Mouse (Mus musculus): ENCODE data around the gene Adam15. TPM values are rescaled to one million over a fixed set of nuclear protein-coding genes. Genes with fewer than 3 reads are reported as not detected.

The Adam15 gene
- polyA plus RNA-seq, 1 experiment from 2014 or later = 9.5 TPM

DNA sequence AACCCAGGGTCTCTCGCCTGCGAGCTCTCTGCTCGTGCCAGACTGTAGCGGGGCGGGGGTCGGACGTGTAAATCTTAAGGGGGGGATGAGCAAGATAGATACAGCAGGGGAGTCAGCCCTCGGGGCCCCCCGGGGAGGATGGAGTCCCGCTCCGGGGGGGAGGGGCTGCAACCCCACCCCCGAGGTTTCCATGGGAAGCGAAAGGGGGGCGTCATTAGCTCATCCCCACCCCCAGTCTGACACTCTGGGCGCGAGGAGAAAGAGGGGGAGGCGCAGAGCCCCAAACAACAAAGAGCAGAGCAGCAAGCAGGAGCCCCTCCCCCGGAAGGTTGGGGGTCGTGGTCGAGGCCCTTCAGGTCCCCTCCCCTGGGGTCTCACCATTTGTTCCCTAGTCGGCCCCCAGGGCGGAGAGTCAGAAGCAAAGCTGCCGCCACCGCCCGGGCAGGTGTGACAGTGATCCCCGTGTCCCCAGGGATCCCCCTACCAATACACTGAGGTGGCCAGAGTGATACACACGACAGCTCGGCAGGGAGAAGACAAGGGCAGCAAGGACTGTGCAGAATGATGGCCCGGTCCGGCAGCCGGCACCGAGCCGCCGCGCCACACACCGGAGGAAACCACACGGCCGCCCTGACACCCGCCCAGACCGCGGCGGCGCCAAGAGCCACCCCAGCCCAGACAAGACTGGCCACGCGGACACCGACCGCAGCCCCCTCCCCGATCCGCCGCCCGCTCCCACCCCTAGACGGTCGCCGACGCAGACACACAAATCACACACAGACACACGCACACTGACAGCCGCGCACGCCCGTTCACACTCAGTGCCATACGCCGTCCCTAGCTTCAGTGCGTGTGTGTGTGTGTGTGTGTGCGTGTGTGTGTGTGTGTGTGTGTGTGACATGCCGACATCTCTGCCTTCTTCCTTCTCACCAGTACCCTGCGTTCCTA lies 28.3 kb downstream of the Adam15 start:
- 3% methylated on average over 65 of the region's 66 CpGs for WGBS (ENCODE audit: insufficient replicate concordance)
- DNase-seq = no peak
- Histone ChIP-seq H3K27me3 (peaks cover 96% of the 10 kb centered on the region), H3K4me2 (peak overlapping the region; percentile 66), H3K27ac (no peak overlapping the region), H3K4me1 (replicated peaks) (peaks cover 44% of the 10 kb centered on the region), H3K4me3 (replicated peaks) (peak overlapping the region; percentile 47), H3K9ac (no peak overlapping the region), H3K36me3 (no peaks in the 10 kb centered on the region), H3K9me3 (replicated peaks) (no peaks in the 10 kb centered on the region)
- no peak for ATAC-seq (ENCODE audit: low read depth)

DNA sequence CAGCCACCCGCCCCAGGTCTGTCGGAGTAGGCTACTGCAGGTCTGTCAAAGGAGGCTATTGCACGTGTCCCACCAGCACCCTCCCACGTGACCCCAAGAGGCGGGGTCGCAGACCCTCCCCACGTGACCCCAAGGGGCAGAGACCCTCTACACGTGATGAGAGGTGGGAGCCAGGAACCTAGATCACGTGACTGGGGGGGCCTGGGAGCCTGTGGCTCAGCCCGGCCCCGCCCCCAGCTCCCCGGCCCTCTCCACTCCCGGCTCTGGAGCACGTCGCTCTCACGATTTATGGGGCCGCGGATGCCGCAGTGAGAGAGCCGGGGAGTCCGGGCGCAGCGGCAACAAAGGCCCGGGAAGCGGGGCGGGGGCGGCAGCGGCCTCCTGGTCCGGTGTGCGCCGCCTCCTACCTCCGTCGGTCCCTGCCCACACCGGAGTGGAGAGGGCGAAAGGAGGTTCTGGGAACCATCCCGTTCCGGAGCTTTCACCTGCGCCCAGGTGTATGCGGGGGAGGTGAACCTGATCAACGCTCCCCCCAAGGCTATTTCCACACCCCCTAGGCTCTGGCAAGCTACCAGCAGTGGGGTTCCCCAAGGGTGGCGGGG lies 29.1 kb downstream of the Adam15 start:
- peaks cover 47% of the 10 kb centered on the region for H3K4me1 ChIP-seq (replicated peaks)
- H3K4me2 ChIP-seq = peak overlapping the region; percentile 66
- H3K9me3 ChIP-seq (replicated peaks) = no peaks in the 10 kb centered on the region
- under 1% methylated on average over 26 of the region's 41 CpGs for WGBS (ENCODE audit: insufficient replicate concordance)
- DNase-seq (no peak), ATAC-seq (ENCODE audit: low read depth) (no peak)
- H3K4me3 ChIP-seq (replicated peaks) = peak overlapping the region; percentile 47
- no peak overlapping the region for H3K27ac ChIP-seq
- peaks cover 99% of the 10 kb centered on the region for H3K27me3 ChIP-seq
- no peaks in the 10 kb centered on the region for H3K36me3 ChIP-seq
- H3K9ac ChIP-seq = no peak overlapping the region

DNA sequence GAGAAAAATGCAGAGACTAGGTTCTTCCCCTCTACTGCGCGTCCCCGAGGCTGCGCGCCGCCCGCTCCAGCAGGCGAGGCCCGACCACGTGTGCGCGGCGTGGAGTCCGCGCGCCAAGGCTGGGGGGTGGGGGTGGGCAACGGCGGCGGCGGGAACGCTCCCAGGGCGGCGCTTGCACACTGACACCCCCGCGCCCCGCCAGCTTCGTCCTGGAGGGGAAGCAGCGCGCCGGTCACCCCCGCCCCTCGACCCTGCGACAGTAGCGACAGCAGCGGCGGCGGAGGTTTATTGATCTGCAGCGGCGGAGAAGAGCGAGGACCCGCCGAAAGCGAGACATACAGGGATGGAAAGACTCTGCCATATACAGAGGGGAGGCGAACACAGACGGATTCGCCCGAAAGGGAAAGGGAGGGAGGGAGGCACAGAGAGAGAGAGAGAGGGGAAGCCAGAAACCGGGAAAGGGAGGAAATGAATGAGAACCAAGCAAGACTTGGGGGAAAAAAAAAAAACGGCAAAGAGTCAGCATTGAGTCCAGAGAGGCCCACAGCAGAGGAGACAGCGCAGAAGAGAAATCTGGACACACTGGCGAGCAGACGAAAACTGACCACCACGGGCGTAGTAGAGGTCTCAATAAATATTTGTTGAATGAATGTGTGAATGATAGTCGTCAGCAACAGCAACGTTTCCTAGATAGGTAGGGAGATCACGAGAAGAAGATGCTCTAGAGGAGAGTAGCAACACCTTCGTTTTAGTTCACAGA lies 30.0 kb downstream of the Adam15 start:
- ATAC-seq (ENCODE audit: low read depth) = no peak
- no peak for DNase-seq
- peaks cover 47% of the 10 kb centered on the region for H3K4me1 ChIP-seq (replicated peaks)

DNA sequence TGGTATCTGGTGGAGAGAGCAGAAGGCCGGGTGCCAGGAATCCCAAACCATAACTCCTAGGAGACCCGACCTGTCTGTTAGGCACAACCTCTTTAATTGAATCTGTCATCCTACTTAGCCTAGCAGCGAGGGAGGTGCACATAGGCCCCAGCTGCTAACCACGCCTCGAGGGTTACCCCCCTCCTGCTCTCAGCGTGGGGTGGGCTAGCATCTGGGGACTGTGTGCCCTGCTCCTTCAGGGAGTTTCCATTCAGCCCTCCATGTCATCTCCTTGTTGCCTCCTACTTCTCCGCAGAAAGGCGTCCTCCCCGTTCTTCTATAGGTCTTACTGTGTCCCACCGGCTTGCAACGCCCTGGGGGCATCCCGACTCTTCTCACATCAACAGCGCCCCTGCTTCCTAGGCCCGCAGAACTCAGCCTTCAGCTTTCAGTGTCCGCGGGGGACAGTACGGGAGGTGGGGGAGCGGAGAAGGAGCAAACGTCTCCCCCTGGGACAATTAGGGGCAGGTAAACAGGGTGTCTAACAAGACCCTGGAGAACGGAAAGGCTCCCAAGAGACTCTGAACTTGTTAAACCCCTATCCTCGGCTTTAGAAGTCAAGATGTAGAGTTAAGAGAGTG lies 30.7 kb downstream of the Adam15 start:
- WGBS (ENCODE audit: insufficient replicate concordance) = 12% methylated on average over 21 of the region's 21 CpGs
- Histone ChIP-seq H3K9ac (no peak overlapping the region), H3K27me3 (peaks cover 89% of the 10 kb centered on the region), H3K4me1 (replicated peaks) (peaks cover 47% of the 10 kb centered on the region), H3K4me3 (replicated peaks) (peak overlapping the region; percentile 40), H3K9me3 (replicated peaks) (no peaks in the 10 kb centered on the region), H3K27ac (no peak overlapping the region), H3K4me2 (peak overlapping the region; percentile 54), H3K36me3 (no peaks in the 10 kb centered on the region)
- ATAC-seq (ENCODE audit: low read depth) = no peak
- DNase-seq = no peak

More for the DNA sequence above, 30.0 kb downstream of the Adam15 start:
- WGBS (ENCODE audit: insufficient replicate concordance) = 4% methylated on average over 58 of the region's 58 CpGs
- Histone ChIP-seq H3K27ac (no peak overlapping the region), H3K27me3 (peaks cover 92% of the 10 kb centered on the region), H3K9me3 (replicated peaks) (no peaks in the 10 kb centered on the region), H3K4me3 (replicated peaks) (peak overlapping the region; percentile 40), H3K9ac (no peak overlapping the region), H3K36me3 (no peaks in the 10 kb centered on the region), H3K4me2 (peak overlapping the region; percentile 66)

DNA sequence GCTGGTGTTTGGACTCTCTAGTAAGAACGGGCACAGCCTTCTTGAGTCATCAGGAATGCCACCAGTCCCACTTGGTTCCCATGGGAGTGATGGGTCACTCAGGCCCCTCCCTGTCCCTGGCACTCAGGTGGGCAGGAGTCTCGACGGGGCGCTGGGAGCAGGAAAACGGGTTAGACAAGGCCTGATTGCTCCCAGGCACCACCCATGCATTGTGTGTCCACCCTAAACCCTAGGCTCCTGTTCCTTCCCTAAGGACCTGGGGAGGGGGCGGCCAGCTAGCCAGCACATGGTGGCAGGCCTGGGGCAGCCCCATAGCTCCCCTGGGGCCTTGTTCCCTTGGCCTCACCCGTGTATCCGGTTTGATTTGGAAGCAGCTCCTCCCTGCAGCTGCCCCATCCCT lies 31.5 kb downstream of the Adam15 start:
- no peak overlapping the region for H3K4me3 ChIP-seq (replicated peaks)
- no peak for DNase-seq
- no peak overlapping the region for H3K27ac ChIP-seq
- ATAC-seq (ENCODE audit: low read depth) = no peak
- H3K4me2 ChIP-seq = no peak overlapping the region
- H3K9me3 ChIP-seq (replicated peaks) = no peaks in the 10 kb centered on the region
- no peaks in the 10 kb centered on the region for H3K36me3 ChIP-seq
- peaks cover 83% of the 10 kb centered on the region for H3K27me3 ChIP-seq
- H3K4me1 ChIP-seq (replicated peaks) = peaks cover 47% of the 10 kb centered on the region
- WGBS (ENCODE audit: insufficient replicate concordance) = 68% methylated on average over 8 of the region's 8 CpGs
- H3K9ac ChIP-seq = no peak overlapping the region

DNA sequence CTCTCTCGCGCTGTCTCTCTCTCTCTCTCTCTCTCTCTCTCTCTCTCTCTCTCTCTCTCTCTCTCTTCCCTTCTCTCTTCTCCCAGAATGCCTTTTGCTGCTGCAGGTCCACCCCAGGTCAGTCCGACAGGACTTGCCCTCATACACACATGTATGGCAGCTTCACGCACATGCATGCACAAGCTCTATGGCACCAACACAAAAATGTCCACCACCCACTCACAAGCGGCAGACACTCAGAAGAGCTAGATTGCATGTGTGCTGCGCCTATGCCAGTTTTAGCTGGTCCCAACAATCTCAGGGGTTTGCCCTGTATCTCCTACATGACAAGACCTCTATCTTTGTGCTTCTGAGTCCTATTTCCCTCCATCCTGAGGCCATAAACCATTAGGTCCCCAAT lies 32.5 kb downstream of the Adam15 start:
- Histone ChIP-seq H3K4me3 (replicated peaks) (no peak overlapping the region), H3K9ac (no peak overlapping the region), H3K27me3 (peaks cover 72% of the 10 kb centered on the region), H3K27ac (no peak overlapping the region), H3K36me3 (no peaks in the 10 kb centered on the region), H3K4me2 (no peak overlapping the region), H3K9me3 (replicated peaks) (no peaks in the 10 kb centered on the region), H3K4me1 (replicated peaks) (peaks cover 40% of the 10 kb centered on the region)
- ATAC-seq (ENCODE audit: low read depth) = no peak
- DNase-seq = no peak
- 63% methylated on average over 6 of the region's 6 CpGs for WGBS (ENCODE audit: insufficient replicate concordance)

DNA sequence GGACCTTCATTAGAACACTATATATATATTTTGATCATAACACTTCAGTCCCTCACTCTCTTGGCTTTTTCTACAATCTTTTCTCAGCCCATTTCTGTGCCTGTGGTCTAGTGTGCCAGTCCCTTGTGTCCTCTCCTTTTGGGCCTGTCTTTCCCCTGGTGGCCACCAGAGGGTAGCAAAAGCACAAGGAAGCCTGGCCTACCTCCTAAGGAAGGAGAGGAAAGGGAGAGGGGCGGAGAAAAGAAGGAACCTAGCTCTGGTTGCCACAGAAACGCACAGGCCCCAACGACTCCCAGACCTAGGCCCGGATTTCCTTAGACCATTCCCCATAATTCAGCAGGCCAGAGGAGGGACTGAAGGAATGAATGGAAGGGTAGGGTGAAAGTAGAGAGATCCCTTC lies 33.0 kb downstream of the Adam15 start:
- Histone ChIP-seq H3K27me3 (peaks cover 68% of the 10 kb centered on the region), H3K4me3 (replicated peaks) (no peak overlapping the region), H3K36me3 (no peaks in the 10 kb centered on the region), H3K9me3 (replicated peaks) (no peaks in the 10 kb centered on the region), H3K9ac (no peak overlapping the region), H3K27ac (no peak overlapping the region), H3K4me2 (no peak overlapping the region), H3K4me1 (replicated peaks) (peaks cover 36% of the 10 kb centered on the region)
- ATAC-seq (ENCODE audit: low read depth) (no peak), DNase-seq (peak; percentile 58)
- WGBS (ENCODE audit: insufficient replicate concordance) = 2% methylated on average over 4 of the region's 4 CpGs

DNA sequence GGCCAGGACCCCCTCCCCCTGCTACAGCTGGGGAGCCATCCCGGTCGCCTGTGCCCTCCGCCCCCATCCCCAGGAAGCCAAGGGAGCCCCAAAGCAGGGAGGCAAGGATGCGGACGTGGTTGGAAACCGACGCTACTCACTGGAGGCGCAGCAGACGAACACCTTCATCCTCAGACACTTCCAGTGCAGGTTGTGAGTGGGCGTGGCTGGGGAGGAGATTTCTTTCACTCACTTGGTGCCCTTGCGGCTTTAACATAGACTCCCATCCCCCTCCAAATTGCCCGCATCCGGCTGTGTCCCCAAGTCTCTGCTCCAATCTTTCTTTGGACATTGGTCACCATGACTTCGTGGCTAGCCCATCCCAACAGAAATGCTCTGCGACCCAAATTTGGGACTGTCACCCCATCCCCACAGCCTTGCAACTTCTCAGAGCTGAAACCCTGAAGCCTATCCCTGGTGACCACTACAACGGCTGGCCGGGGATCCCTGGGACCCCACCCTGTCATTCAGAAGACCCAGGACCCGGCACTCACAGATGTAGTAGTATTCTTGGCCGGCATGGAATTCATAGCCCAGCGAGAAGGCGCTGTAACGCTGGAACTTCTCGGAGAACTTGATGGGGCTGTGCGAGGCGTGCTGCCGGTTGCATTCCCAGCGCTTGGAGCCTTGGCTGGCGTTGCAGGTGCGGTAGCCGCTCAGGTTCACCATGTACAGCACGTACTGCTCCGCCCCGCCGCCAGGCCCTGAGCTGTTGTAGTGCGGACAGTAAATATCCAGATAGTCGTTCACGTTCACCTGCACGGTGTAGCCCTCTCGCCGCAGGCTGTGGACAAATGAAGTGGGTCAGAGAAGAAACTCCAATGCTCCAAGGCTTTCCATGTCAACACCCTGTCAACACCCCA lies 33.6 kb downstream of the Adam15 start:
- Histone ChIP-seq H3K27ac (no peak overlapping the region), H3K36me3 (no peaks in the 10 kb centered on the region), H3K9ac (no peak overlapping the region), H3K9me3 (replicated peaks) (no peaks in the 10 kb centered on the region), H3K27me3 (peaks cover 61% of the 10 kb centered on the region), H3K4me1 (replicated peaks) (peaks cover 30% of the 10 kb centered on the region), H3K4me2 (peak overlapping the region; percentile 48), H3K4me3 (replicated peaks) (no peak overlapping the region)
- 20% methylated on average over 40 of the region's 40 CpGs for WGBS (ENCODE audit: insufficient replicate concordance)
- peak; percentile 21; the same call in 1 of the 2 replicates for ATAC-seq (ENCODE audit: low read depth)
- no peak for DNase-seq

DNA sequence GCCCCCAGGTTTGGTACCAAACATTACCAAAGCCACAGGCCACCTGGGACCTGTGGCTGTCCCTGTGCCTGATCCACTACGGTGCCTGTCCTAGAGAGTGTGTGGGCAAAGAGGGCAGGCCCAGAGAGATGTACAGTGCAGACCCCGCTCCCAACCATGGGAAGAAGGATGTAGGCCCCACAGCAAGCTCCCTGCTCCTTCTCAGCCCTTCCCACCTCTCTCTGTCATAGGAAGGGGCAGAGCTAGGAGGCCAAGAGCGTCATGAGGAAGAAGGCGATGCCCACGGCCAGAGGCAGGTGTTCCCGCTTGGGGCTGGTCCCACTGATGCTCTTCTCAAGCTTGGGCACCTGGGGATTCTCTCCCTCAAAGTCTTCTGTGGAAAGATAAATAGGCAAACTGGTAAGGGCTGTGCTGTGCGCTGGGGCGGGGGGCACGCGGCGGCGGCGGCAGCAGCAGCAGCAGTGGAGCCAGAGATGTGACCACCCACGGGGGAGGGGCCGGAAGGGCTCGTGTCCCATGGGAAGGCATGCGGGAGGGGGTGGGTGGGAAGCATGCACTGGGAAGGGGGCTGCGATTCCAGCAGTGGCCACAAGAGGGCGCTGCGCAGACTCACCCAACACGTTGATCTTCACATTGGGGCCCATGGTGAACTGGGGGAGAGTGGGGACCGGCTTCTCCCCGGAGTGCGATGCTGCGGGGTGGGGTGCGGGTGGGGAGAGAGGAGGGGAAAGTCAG lies 34.4 kb downstream of the Adam15 start:
- Histone ChIP-seq H3K4me2 (peak overlapping the region; percentile 48), H3K4me1 (replicated peaks) (peaks cover 21% of the 10 kb centered on the region), H3K9ac (no peak overlapping the region), H3K4me3 (replicated peaks) (no peak overlapping the region), H3K27ac (no peak overlapping the region), H3K27me3 (peaks cover 53% of the 10 kb centered on the region), H3K9me3 (replicated peaks) (no peaks in the 10 kb centered on the region), H3K36me3 (no peaks in the 10 kb centered on the region)
- peak; percentile 44 for DNase-seq
- 0 out of 2 replicates have a peak, but pooled peaks have one; percentile 12 for ATAC-seq (ENCODE audit: low read depth)
- whole genome bisulfite sequencing (ENCODE audit: insufficient replicate concordance) = 5% methylated on average over 26 of the region's 26 CpGs

DNA sequence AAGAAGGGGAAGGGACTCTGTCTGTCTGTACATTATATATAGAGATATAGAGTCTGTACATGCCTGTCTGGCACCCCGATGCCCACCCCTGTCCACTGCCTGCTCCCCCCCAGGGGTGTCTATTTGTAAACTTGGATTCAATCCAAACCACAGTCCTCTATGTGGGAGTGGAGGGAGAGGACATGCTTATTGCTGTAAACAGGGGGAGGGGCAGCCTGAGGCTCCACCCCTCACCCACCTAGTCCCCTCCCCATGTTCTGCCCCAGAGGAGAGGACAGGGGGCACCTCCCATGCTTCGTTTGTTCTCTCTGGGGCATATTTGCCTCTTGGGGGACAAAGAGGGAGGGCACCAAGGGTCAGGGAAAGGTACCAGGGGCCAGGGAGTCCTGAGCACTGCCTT lies 35.0 kb downstream of the Adam15 start:
- Histone ChIP-seq H3K4me2 (no peak overlapping the region), H3K27ac (no peak overlapping the region)

More for the DNA sequence above, 35.0 kb downstream of the Adam15 start:
- 28% methylated on average over 2 of the region's 2 CpGs for WGBS (ENCODE audit: insufficient replicate concordance)
- no peak overlapping the region for H3K4me3 ChIP-seq (replicated peaks)
- peaks cover 47% of the 10 kb centered on the region for H3K27me3 ChIP-seq
- no peaks in the 10 kb centered on the region for H3K36me3 ChIP-seq
- H3K9ac ChIP-seq = no peak overlapping the region
- no peaks in the 10 kb centered on the region for H3K9me3 ChIP-seq (replicated peaks)
- no peak for DNase-seq
- H3K4me1 ChIP-seq (replicated peaks) = peaks cover 16% of the 10 kb centered on the region
- 0 out of 2 replicates have a peak, but pooled peaks have one; percentile 2 for ATAC-seq (ENCODE audit: low read depth)
